Mouse (Mus musculus): Measurements from ENCODE around the gene Asna1. TPM values are rescaled to one million over a fixed set of nuclear protein-coding genes. Genes with fewer than 3 reads are reported as not detected.
A peak's percentile ranks its signal among the peaks of the same experiment; 100 is the strongest.

Asna1 gene
- polyA plus RNA-seq, 1 experiment from 2014 or later, result 170 TPM

DNA sequence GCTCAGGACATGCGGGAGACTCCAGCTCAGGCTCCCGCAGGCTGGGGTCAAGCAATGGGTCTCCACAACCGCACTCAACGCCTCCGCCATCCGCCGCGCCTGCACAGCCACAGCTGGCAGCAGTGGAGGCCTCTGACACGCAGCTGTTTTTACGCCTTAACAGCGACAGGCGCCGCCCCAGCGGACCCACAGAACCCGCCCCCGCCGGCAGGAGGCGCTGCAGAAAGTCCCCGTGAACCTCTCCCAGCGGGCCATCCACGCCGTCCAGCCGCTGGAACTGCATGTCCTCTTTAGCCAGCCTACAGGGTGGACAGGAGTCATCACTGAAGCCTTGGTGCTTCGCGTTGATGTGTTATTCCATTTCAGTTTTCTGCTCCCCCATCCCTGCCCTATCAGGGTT lies 17.4 kb downstream of the Asna1 start:
- WGBS, result 15% methylated on average over 25 of the region's 25 CpGs
- Histone ChIP-seq H3K4me3 (ENCODE audit: low read length) (no peak overlapping the region), H3K9ac (ENCODE audit: low read depth, low read length) (no peak overlapping the region), H3K4me1 (ENCODE audit: control insufficient read depth, insufficient read depth, low read depth, low read length) (no peaks in the 10 kb centered on the region), H3K9me3 (ENCODE audit: control insufficient read depth, low read length) (no peaks in the 10 kb centered on the region), H3K36me3 (ENCODE audit: control insufficient read depth, insufficient read depth, low read length) (peaks cover 1% of the 10 kb centered on the region; the same call in 1 of the 2 replicates), H3K4me2 (ENCODE audit: low read length) (no peak overlapping the region), H3K27ac (ENCODE audit: low read depth, low read length) (no peak overlapping the region), H3K27me3 (replicated peaks; ENCODE audit: control insufficient read depth, insufficient read depth, low read length) (peaks cover 15% of the 10 kb centered on the region)
- no peak for ATAC-seq

DNA sequence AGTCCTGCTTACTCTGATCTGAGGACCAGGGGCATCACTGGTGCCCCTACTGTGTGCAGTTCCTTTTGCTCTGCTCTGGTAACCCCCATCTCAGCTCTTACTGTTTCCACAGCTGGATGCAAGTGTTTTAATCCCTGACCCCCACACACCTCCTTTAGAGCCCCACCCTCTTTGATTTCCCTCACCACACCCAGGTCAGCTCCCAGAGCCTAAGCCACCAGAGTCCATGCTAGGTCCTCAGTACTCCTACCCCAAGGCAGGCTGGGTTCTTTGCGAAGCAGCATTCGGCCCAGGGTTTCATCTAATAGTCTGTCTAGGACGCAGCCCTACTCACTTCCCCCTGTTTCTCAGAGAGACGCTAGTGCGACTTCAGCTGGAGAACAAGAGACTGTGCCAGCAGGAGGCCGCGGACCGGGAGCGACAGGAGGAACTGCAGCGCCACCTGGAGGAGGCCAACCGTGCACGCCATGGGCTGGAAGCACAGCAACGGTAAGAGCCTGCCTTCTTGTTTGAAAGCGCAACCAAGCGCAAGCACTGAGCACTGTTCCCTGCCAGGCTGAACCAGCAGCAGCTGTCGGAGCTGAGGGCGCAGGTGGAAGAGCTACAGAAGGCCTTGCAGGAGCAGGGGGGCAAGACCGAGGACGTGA lies 27.3 kb downstream of the Asna1 start:
- peak overlapping the region; percentile 30 for H3K9ac ChIP-seq (ENCODE audit: low read depth, low read length)
- no peaks in the 10 kb centered on the region for H3K9me3 ChIP-seq (ENCODE audit: control insufficient read depth, low read length)
- peaks cover 11% of the 10 kb centered on the region for H3K36me3 ChIP-seq (ENCODE audit: control insufficient read depth, insufficient read depth, low read length)
- H3K27ac ChIP-seq (ENCODE audit: low read depth, low read length), result no peak overlapping the region
- 5% methylated on average over 19 of the region's 19 CpGs for WGBS
- ATAC-seq, result peak; percentile 80
- peaks cover 7% of the 10 kb centered on the region for H3K27me3 ChIP-seq (replicated peaks; ENCODE audit: control insufficient read depth, insufficient read depth, low read length)
- peaks cover 3% of the 10 kb centered on the region for H3K4me1 ChIP-seq (ENCODE audit: control insufficient read depth, insufficient read depth, low read depth, low read length)
- no peak overlapping the region for H3K4me3 ChIP-seq (ENCODE audit: low read length)
- H3K4me2 ChIP-seq (ENCODE audit: low read length), result peak overlapping the region; percentile 36

DNA sequence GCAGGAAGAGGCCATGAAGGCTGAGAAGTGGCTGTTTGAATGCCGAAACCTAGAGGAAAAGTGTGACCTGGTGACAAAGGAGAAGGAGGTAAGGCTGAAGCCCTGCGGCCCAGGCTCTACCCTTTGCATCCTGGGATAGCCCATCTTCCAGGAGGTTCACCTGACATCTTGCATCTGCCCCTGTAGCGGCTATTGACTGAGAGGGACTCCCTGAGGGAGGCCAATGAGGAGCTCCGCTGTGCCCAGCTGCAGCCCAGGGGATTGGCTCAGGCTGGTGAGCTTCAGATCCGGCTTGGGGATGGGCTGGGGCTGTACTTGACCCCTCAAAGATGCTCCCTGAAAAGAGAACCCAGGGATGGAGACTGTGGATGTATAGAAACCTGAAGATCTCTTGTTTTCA lies 28.1 kb downstream of the Asna1 start:
- 82% methylated on average over 5 of the region's 5 CpGs for WGBS
- H3K9ac ChIP-seq (ENCODE audit: low read depth, low read length), result no peak overlapping the region
- H3K36me3 ChIP-seq (ENCODE audit: control insufficient read depth, insufficient read depth, low read length), result peaks cover 6% of the 10 kb centered on the region
- no peak overlapping the region for H3K4me3 ChIP-seq (ENCODE audit: low read length)
- H3K9me3 ChIP-seq (ENCODE audit: control insufficient read depth, low read length), result no peaks in the 10 kb centered on the region
- peaks cover 7% of the 10 kb centered on the region for H3K27me3 ChIP-seq (replicated peaks; ENCODE audit: control insufficient read depth, insufficient read depth, low read length)
- no peak overlapping the region for H3K27ac ChIP-seq (ENCODE audit: low read depth, low read length)
- H3K4me1 ChIP-seq (ENCODE audit: control insufficient read depth, insufficient read depth, low read depth, low read length), result peaks cover 3% of the 10 kb centered on the region
- no peak overlapping the region for H3K4me2 ChIP-seq (ENCODE audit: low read length)
- ATAC-seq, result no peak

DNA sequence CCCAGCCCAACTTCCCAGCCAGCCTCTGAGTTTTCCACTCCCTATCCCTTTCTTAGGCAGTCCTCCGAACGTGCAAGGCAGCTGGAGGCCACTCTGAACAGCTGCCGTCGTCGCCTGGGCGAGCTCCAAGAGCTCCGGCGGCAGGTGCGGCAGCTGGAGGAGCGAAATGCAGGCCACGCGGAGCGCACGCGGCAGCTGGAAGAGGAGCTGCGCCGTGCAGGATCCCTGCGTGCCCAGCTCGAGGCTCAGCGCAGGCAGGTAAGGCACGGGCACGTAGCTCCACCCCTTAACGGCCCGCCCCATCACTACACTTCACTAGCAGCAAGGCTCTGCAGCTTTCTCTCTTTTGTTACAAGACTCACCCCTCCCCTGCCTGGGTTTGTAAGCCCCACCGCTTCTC lies 29.4 kb downstream of the Asna1 start:
- ATAC-seq, result no peak
- no peak overlapping the region for H3K9ac ChIP-seq (ENCODE audit: low read depth, low read length)
- H3K4me1 ChIP-seq (ENCODE audit: control insufficient read depth, insufficient read depth, low read depth, low read length), result peaks cover 8% of the 10 kb centered on the region
- no peak overlapping the region for H3K4me3 ChIP-seq (ENCODE audit: low read length)
- WGBS, result 22% methylated on average over 22 of the region's 25 CpGs
- H3K36me3 ChIP-seq (ENCODE audit: control insufficient read depth, insufficient read depth, low read length), result peaks cover 3% of the 10 kb centered on the region; the same call in 1 of the 2 replicates
- no peaks in the 10 kb centered on the region for H3K9me3 ChIP-seq (ENCODE audit: control insufficient read depth, low read length)
- H3K4me2 ChIP-seq (ENCODE audit: low read length), result 0 out of 2 replicates have a peak overlapping the region, but pooled peaks have one; percentile 15
- no peak overlapping the region for H3K27ac ChIP-seq (ENCODE audit: low read depth, low read length)
- H3K27me3 ChIP-seq (replicated peaks; ENCODE audit: control insufficient read depth, insufficient read depth, low read length), result peaks cover 7% of the 10 kb centered on the region

DNA sequence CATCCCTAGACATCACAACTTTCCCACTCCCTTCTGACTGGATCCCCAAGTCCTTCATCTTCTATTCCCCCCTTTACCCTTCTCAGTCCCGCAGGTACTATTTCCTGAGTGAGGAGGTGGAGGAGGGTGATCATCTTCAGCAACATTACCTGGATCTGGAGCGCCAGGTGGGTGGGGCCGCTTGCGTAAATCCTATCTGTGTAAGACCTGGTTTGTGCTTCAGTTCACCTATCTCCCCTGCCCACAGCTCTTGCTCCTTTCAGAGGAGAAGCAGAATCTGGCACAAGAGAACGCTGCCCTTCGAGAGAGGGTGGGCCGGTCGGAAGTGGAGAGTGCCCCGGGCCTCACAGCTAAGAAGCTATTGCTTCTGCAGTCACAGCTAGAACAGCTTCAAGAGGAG lies 30.7 kb downstream of the Asna1 start:
- Histone ChIP-seq H3K27ac (ENCODE audit: low read depth, low read length) (no peak overlapping the region), H3K36me3 (ENCODE audit: control insufficient read depth, insufficient read depth, low read length) (peaks cover 3% of the 10 kb centered on the region; the same call in 1 of the 2 replicates), H3K4me3 (ENCODE audit: low read length) (no peak overlapping the region), H3K4me2 (ENCODE audit: low read length) (no peak overlapping the region), H3K9ac (ENCODE audit: low read depth, low read length) (no peak overlapping the region), H3K4me1 (ENCODE audit: control insufficient read depth, insufficient read depth, low read depth, low read length) (peaks cover 9% of the 10 kb centered on the region), H3K27me3 (replicated peaks; ENCODE audit: control insufficient read depth, insufficient read depth, low read length) (peaks cover 7% of the 10 kb centered on the region), H3K9me3 (ENCODE audit: control insufficient read depth, low read length) (no peaks in the 10 kb centered on the region)
- WGBS, result 96% methylated on average over 9 of the region's 9 CpGs
- no peak for ATAC-seq

DNA sequence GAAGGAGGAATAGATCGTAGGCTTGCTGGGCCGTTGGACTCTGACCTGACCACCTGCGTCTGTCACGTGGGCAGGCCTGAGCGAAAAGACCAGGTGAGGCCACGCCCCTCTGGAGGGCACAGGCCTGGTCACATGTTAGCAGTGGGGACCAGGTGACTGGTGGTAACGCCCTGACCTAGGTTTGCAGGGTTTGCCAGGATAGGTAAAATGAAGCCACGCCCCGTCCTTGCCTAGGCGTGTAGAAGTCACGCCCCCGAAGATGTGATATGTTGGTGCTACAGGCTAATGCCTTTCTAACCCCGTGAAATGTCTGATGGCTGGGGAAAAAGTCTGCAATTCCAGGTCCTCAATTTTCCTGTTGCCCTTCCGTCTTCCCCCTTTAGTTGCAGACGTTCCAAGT lies 34.2 kb downstream of the Asna1 start:
- 3% methylated on average over 15 of the region's 15 CpGs for WGBS
- Histone ChIP-seq H3K4me2 (ENCODE audit: low read length) (peak overlapping the region; percentile 93), H3K27ac (ENCODE audit: low read depth, low read length) (peak overlapping the region; percentile 68), H3K36me3 (ENCODE audit: control insufficient read depth, insufficient read depth, low read length) (no peaks in the 10 kb centered on the region), H3K27me3 (replicated peaks; ENCODE audit: control insufficient read depth, insufficient read depth, low read length) (peaks cover 7% of the 10 kb centered on the region), H3K9ac (ENCODE audit: low read depth, low read length) (peak overlapping the region; percentile 84), H3K4me3 (ENCODE audit: low read length) (peak overlapping the region; percentile 59), H3K9me3 (ENCODE audit: control insufficient read depth, low read length) (no peaks in the 10 kb centered on the region), H3K4me1 (ENCODE audit: control insufficient read depth, insufficient read depth, low read depth, low read length) (peaks cover 7% of the 10 kb centered on the region)
- peak; percentile 43 for ATAC-seq

DNA sequence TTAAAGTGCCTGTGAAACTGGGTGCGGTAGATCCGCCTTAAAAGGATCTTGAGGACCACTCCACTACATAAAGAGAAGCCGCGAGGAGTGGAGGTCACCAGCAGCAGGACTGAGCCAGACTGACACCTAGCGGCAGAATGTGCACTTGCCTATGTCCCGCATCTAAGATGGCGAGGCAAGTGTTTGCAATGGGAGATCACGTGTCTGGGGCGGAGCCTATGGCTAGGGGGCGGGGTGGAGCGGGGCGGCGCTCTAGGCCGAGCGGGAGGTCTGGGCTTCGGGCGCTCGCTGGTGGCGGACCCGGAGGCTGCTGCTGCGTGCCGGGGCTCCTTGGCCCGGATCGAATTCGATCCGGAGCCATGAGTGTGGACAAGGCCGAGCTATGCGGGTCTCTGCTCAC lies 34.7 kb downstream of the Asna1 start, which contains the start of gene Hook2:
TSS of gene Hook2 (plus strand) at position 255 of the 400 bp plus-strand sequence.
- H3K27me3 ChIP-seq (replicated peaks; ENCODE audit: control insufficient read depth, insufficient read depth, low read length), result peaks cover 7% of the 10 kb centered on the region
- H3K36me3 ChIP-seq (ENCODE audit: control insufficient read depth, insufficient read depth, low read length), result no peaks in the 10 kb centered on the region

DNA sequence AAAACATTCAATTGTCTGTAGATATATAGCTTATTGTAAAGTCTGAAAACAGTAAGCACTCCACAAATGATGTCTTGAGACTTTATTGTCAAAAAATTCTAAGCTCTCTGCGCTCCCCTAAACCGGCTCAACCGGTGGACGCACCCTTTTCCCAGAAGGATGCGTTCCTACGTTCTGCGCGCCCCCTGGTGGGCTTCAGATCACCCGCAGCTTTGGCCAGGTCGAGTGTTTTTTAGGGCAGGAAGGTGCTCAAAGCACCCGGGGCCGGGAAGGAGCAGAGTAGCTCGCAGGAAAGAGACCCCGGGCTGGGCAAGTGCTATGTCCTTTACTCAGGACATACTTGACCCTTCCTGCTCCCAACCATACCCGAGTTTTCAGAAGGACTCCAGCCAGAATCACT lies 35.3 kb downstream of the Asna1 start:
- H3K9ac ChIP-seq (ENCODE audit: low read depth, low read length), result peak overlapping the region; percentile 74
- no peaks in the 10 kb centered on the region for H3K9me3 ChIP-seq (ENCODE audit: control insufficient read depth, low read length)
- ATAC-seq, result peak; percentile 17
- H3K4me2 ChIP-seq (ENCODE audit: low read length), result peak overlapping the region; percentile 93
- under 1% methylated on average over 15 of the region's 15 CpGs for WGBS
- H3K4me3 ChIP-seq (ENCODE audit: low read length), result peak overlapping the region; percentile 59
- H3K27me3 ChIP-seq (replicated peaks; ENCODE audit: control insufficient read depth, insufficient read depth, low read length), result peaks cover 3% of the 10 kb centered on the region
- H3K4me1 ChIP-seq (ENCODE audit: control insufficient read depth, insufficient read depth, low read depth, low read length), result peaks cover 16% of the 10 kb centered on the region
- H3K36me3 ChIP-seq (ENCODE audit: control insufficient read depth, insufficient read depth, low read length), result no peaks in the 10 kb centered on the region
- peak overlapping the region; percentile 82 for H3K27ac ChIP-seq (ENCODE audit: low read depth, low read length)

More for the DNA sequence above, 34.7 kb downstream of the Asna1 start, which contains the start of gene Hook2:
- Histone ChIP-seq H3K9ac (ENCODE audit: low read depth, low read length) (peak within 1 kb of the TSS; percentile 84), H3K4me1 (ENCODE audit: control insufficient read depth, insufficient read depth, low read depth, low read length) (peaks cover 10% of the 10 kb centered on the region), H3K27ac (ENCODE audit: low read depth, low read length) (peak within 1 kb of the TSS; percentile 82), H3K4me2 (ENCODE audit: low read length) (peak within 1 kb of the TSS; percentile 93), H3K4me3 (ENCODE audit: low read length) (peak within 1 kb of the TSS; percentile 59), H3K9me3 (ENCODE audit: control insufficient read depth, low read length) (no peaks in the 10 kb centered on the region)
- ATAC-seq, result peak; percentile 89
- 0% methylated on average over 26 of the region's 28 CpGs for WGBS

DNA sequence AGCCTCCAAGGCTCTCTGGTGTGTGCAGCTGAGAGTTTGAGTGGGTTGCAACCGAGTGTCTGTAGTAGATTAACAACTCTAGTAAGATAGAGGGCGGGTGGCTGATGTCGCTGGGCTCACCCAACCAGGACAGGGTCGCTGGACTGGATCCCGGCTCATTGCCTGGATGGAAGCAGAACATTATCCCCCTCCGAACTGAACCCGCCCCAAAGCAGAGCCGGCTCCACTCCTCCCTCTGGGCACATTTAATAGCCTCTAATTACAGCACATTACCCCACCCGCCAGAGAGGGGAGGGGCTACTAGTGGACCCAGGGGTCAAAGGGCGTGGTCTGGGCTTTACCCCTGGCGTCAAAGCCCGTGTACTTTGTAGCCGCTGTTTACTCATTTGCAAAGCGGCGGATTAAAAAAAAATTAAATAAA lies 35.8 kb downstream of the Asna1 start:
- H3K36me3 ChIP-seq (ENCODE audit: control insufficient read depth, insufficient read depth, low read length), result no peaks in the 10 kb centered on the region
- WGBS, result 13% methylated on average over 15 of the region's 15 CpGs
- peak overlapping the region; percentile 59 for H3K4me3 ChIP-seq (ENCODE audit: low read length)
- peak overlapping the region; percentile 93 for H3K4me2 ChIP-seq (ENCODE audit: low read length)
- no peaks in the 10 kb centered on the region for H3K9me3 ChIP-seq (ENCODE audit: control insufficient read depth, low read length)
- H3K4me1 ChIP-seq (ENCODE audit: control insufficient read depth, insufficient read depth, low read depth, low read length), result peaks cover 18% of the 10 kb centered on the region
- H3K9ac ChIP-seq (ENCODE audit: low read depth, low read length), result peak overlapping the region; percentile 15
- ATAC-seq, result no peak
- H3K27me3 ChIP-seq (replicated peaks; ENCODE audit: control insufficient read depth, insufficient read depth, low read length), result no peaks in the 10 kb centered on the region
- H3K27ac ChIP-seq (ENCODE audit: low read depth, low read length), result no peak overlapping the region

Data from hindbrain, embryonic 16.5 days (tissue).